Mouse (Mus musculus) MEL (cell line): Measurements from ENCODE around the gene Gm12355.

Experiments used
- CTCF ChIP-seq, 3 experiments: IDR thresholded peaks in 2 of 3; conservative IDR thresholded peaks in 1 of 3; 2 replicates each; pipeline ENCODE4 v1.5.1; 2011 to 2012; ENCODE audit warnings: low read length in 3 of 3, low read depth in 2 of 3, mild to moderate bottlenecking in 2 of 3, improper control_type of control experiment in 1 of 3, inconsistent platforms in 1 of 3, mixed read lengths in 1 of 3, moderate library complexity in 1 of 3; ENCODE audit not compliant: control insufficient read depth in 1 of 3, insufficient read depth in 1 of 3, poor library complexity in 1 of 3, severe bottlenecking in 1 of 3
- E2F4 ChIP-seq: IDR thresholded peaks from 2 replicates; pipeline ENCODE4 v1.6.1; 2011; ENCODE audit warnings: low read depth, low read length, improper control_type of control experiment, borderline replicate concordance
- EP300 ChIP-seq, 2 experiments: IDR thresholded peaks; 2 replicates each; pipeline ENCODE4 v1.6.1; 2011; ENCODE audit warnings: improper control_type of control experiment in 2 of 2, low read length in 2 of 2, low read depth in 1 of 2, mild to moderate bottlenecking in 1 of 2
- MAFK ChIP-seq: IDR thresholded peaks from 2 replicates; pipeline ENCODE4 v1.6.1; 2011; ENCODE audit warnings: low read depth, mild to moderate bottlenecking, low read length, improper control_type of control experiment, borderline replicate concordance
- MAZ ChIP-seq: IDR thresholded peaks from 2 replicates; pipeline ENCODE4 v1.6.1; 2012; ENCODE audit warnings: low read depth, mild to moderate bottlenecking, inconsistent platforms, low read length, improper control_type of control experiment
- MYC ChIP-seq: IDR thresholded peaks from 2 replicates; pipeline ENCODE4 v1.6.1; 2011; ENCODE audit warnings: low read depth, mild to moderate bottlenecking, low read length, improper control_type of control experiment, moderate library complexity
- POLR2A ChIP-seq, 2 experiments: IDR thresholded peaks; 2 replicates each; pipeline ENCODE4 v1.6.1; 2011 to 2012; ENCODE audit warnings: low read length in 2 of 2, mild to moderate bottlenecking in 2 of 2, control low read depth in 1 of 2, improper control_type of control experiment in 1 of 2, low read depth in 1 of 2, moderate library complexity in 1 of 2; ENCODE audit not compliant: control insufficient read depth in 1 of 2, insufficient read depth in 1 of 2, poor library complexity in 1 of 2
- POLR2AphosphoS2 ChIP-seq: IDR thresholded peaks from 2 replicates; pipeline ENCODE4 v1.6.1; 2011; ENCODE audit warnings: low read length, improper control_type of control experiment
- SIN3A ChIP-seq: IDR thresholded peaks from 2 replicates; pipeline ENCODE4 v1.6.1; 2012; ENCODE audit warnings: low read length, improper control_type of control experiment, inconsistent platforms
- ZNF384 ChIP-seq: IDR thresholded peaks from 2 replicates; pipeline ENCODE4 v1.6.1; 2012; ENCODE audit warnings: low read depth, mild to moderate bottlenecking, inconsistent platforms, low read length, improper control_type of control experiment

GRCm38 (mm10) chr11:98640091-98640490 lies 14.6 kb upstream of the Gm12355 start:
- TF ChIP-seq MAZ, result no peak
- no peak for TF ChIP-seq CTCF (IDR thresholded peaks at IDR 0.05 in 2 of 3, conservative IDR thresholded peaks at IDR 0.05 in 1 of 3; ENCODE audit: control insufficient read depth in 1 of 3, insufficient read depth in 1 of 3, low read depth in 2 of 3, low read length in 3 of 3, poor library complexity in 1 of 3, severe bottlenecking in 1 of 3)
- no peak for TF ChIP-seq POLR2AphosphoS2
- TF ChIP-seq SIN3A, result no peak
- no peak for TF ChIP-seq EP300 (IDR thresholded peaks at IDR 0.05; ENCODE audit: low read depth in 1 of 2, low read length in 2 of 2)
- TF ChIP-seq POLR2A (IDR thresholded peaks at IDR 0.05; ENCODE audit: control insufficient read depth in 1 of 2, insufficient read depth in 1 of 2, low read depth in 1 of 2, low read length in 2 of 2, poor library complexity in 1 of 2), result no peak
- TF ChIP-seq ZNF384, result no peak
- no peak for TF ChIP-seq MYC
- TF ChIP-seq E2F4, result no peak
- no peak for TF ChIP-seq MAFK
